ENCODE assay signal across 24 mouse cellular contexts in genomic region chr9:7110166-7110565, GRCm38 (mm10).
A peak's percentile ranks its signal among the peaks of the same experiment; 100 is the strongest.
DNase-seq lines count a peak whose midpoint lies in the region; ATAC-seq lines count a peak whose summit lies in the region.
"Had no signal": no experiment of that assay in that cellular context is flagged by ENCODE, and none has a peak within 500 bp of the region (broad histone marks: within the 10 kb centered on the region; RNA-seq: fewer than 3 reads in every experiment).

No protein-coding gene starts in this region.

- no peaks in the 10 kb centered on the region for H3K27me3 ChIP-seq in embryonic facial prominence, embryonic 14.5 days (replicated peaks; ENCODE audit: control insufficient read depth, insufficient read depth, low read length)
- H3K27me3 ChIP-seq in embryonic facial prominence, embryonic 10.5 days (replicated peaks; ENCODE audit: low read depth, poor library complexity, severe bottlenecking) = no peaks in the 10 kb centered on the region
- H3K27me3 ChIP-seq: CH12.LX; embryonic facial prominence, embryonic 12.5 days; embryonic facial prominence, embryonic 15.5 days; forebrain, embryonic 12.5 days had no signal

- WGBS in embryonic facial prominence, embryonic 14.5 days = 47% methylated on average over 1 of the region's 1 CpGs
- 73% methylated on average over 1 of the region's 1 CpGs for WGBS in embryonic facial prominence, embryonic 10.5 days

- H3K4me3 ChIP-seq in embryonic facial prominence, embryonic 14.5 days (ENCODE audit: low read depth, low read length) = no peak overlapping the region
- no peak overlapping the region for H3K4me3 ChIP-seq in embryonic facial prominence, embryonic 10.5 days
- H3K4me3 ChIP-seq: embryonic facial prominence, embryonic 12.5 days; embryonic facial prominence, embryonic 15.5 days; forebrain, embryonic 12.5 days had no signal

- H3K27ac ChIP-seq in embryonic facial prominence, embryonic 14.5 days (replicated peaks; ENCODE audit: low read depth, low read length) = no peak overlapping the region
- no peak overlapping the region for H3K27ac ChIP-seq in embryonic facial prominence, embryonic 10.5 days (replicated peaks)
- H3K27ac ChIP-seq: embryonic facial prominence, embryonic 12.5 days; embryonic facial prominence, embryonic 15.5 days; forebrain, embryonic 12.5 days had no signal

- H3K9me3 ChIP-seq in embryonic facial prominence, embryonic 14.5 days (ENCODE audit: control insufficient read depth, low read length) = no peaks in the 10 kb centered on the region
- no peaks in the 10 kb centered on the region for H3K9me3 ChIP-seq in embryonic facial prominence, embryonic 10.5 days
- H3K9me3 ChIP-seq: embryonic facial prominence, embryonic 12.5 days; embryonic facial prominence, embryonic 15.5 days; forebrain, embryonic 12.5 days; G1E had no signal

- ATAC-seq in embryonic facial prominence, embryonic 14.5 days (ENCODE audit: low read depth) = no peak
- ATAC-seq: CD4-positive, CD25-positive, alpha-beta regulatory T cell, adult 4 months; forebrain, embryonic 14.5 days; forebrain, embryonic 16.5 days had no signal

- DNase-seq in embryonic facial prominence, embryonic 14.5 days (ENCODE audit: low spot score) = peak; percentile 3
- no peak for DNase-seq in embryonic facial prominence, embryonic 10.5 days (ENCODE audit: low spot score)
- peak; percentile 3 for DNase-seq in fat pad, adult 2 months (ENCODE audit: extremely low read depth, low read depth, low spot score)
- peak; percentile 12 for DNase-seq in gonadal fat pad, adult 2 months (ENCODE audit: low read depth)
- DNase-seq in cerebellum, postnatal 10 days = no peak
- no peak for DNase-seq in frontal cortex, postnatal 36 days (ENCODE audit: low spot score in 2 of 2)
- DNase-seq: adrenal gland, adult 8-10 months; adrenal gland, postnatal 14 days; adrenal gland, postnatal 36 days; B cell, adult 2 months; cerebellum, adult 11-12 months; cerebellum, adult 2 months; cerebellum, adult 9-10 months; cerebellum, postnatal 14 days; cerebellum, postnatal 36 days; embryo, embryonic 11 days had no signal

- no peaks in the 10 kb centered on the region for H3K4me1 ChIP-seq in embryonic facial prominence, embryonic 14.5 days (ENCODE audit: control insufficient read depth, insufficient read depth, low read length)
- H3K4me1 ChIP-seq in embryonic facial prominence, embryonic 10.5 days = no peaks in the 10 kb centered on the region
- H3K4me1 ChIP-seq: embryonic facial prominence, embryonic 12.5 days; embryonic facial prominence, embryonic 15.5 days; forebrain, embryonic 12.5 days had no signal

- H3K36me3 ChIP-seq in embryonic facial prominence, embryonic 14.5 days (ENCODE audit: control insufficient read depth, insufficient read depth, low read length) = peaks cover 20% of the 10 kb centered on the region; the same call in 1 of the 2 replicates
- H3K36me3 ChIP-seq in embryonic facial prominence, embryonic 10.5 days (replicated peaks) = peaks cover 34% of the 10 kb centered on the region
- H3K36me3 ChIP-seq: embryonic facial prominence, embryonic 12.5 days had no signal

- no peak overlapping the region for H3K4me2 ChIP-seq in embryonic facial prominence, embryonic 14.5 days (ENCODE audit: low read depth, low read length)
- H3K4me2 ChIP-seq: embryonic facial prominence, embryonic 12.5 days; embryonic facial prominence, embryonic 15.5 days; forebrain, embryonic 12.5 days had no signal

- no peak overlapping the region for H3K9ac ChIP-seq in embryonic facial prominence, embryonic 14.5 days (ENCODE audit: low read depth, low read length)
- H3K9ac ChIP-seq: embryonic facial prominence, embryonic 12.5 days; embryonic facial prominence, embryonic 15.5 days; forebrain, embryonic 12.5 days had no signal

Comparison
In these comparisons a context has a peak if more than half of its experiments do, and no peak if none do; other contexts are left out.
1. DNase-seq: peak in embryonic facial prominence, embryonic 14.5 days (single experiment), fat pad, adult 2 months (single experiment) and gonadal fat pad, adult 2 months (single experiment); none in embryonic facial prominence, embryonic 10.5 days (single experiment), cerebellum, postnatal 10 days (0 of 2) and frontal cortex, postnatal 36 days (0 of 2).